Mouse (Mus musculus): ENCODE measurements around the gene Ercc6l. TPM values are rescaled to one million over a fixed set of nuclear protein-coding genes. Genes with fewer than 3 reads are reported as not detected.

The Ercc6l gene
- polyA plus RNA-seq (2021; fragmentation: Nextera tagmentation): 0.03 TPM in 1 of 2 replicates, not detected in the other
- long read RNA-seq, experiment 1: 0 reads
- long read RNA-seq, experiment 2: 0 reads

GRCm38 (mm10) chrX:102156618-102157422 is at the start of gene Ercc6l:
Ercc6l (minus strand) TSS chrX:102157091.

GRCm38 (mm10) chrX:102188712-102189497 is 32.0 kb upstream of the Ercc6l start, which contains the start of gene Rps4x:
Rps4x (minus strand) TSS chrX:102189394.

GRCm38 (mm10) chrX:102119042-102119864 is 37.6 kb downstream of the Ercc6l start, which contains the start of gene Pin4:
Pin4 (plus strand) TSS chrX:102119447.

Other genes starting within 250 kb of the Ercc6l start
- 1.1 and 1.2 TPM in 2 replicates for gene Rtl5, start 85.8 kb downstream of the Ercc6l start, polyA plus RNA-seq (2021; fragmentation: Nextera tagmentation)
- gene Pin4, start 37.6 kb downstream of the Ercc6l start, polyA plus RNA-seq (2021; fragmentation: Nextera tagmentation): 130 and 137 TPM in 2 replicates
- gene Rps4x, start 32.3 kb upstream of the Ercc6l start, polyA plus RNA-seq (2021; fragmentation: Nextera tagmentation): 1,083 and 1,190 TPM in 2 replicates
- gene Cited1, start 95.1 kb upstream of the Ercc6l start, polyA plus RNA-seq (2021; fragmentation: Nextera tagmentation): 2.5 and 3.0 TPM in 2 replicates